Mouse (Mus musculus) G1E (cell line): ENCODE results near the gene Trnp1. TPM values are rescaled to one million over a fixed set of nuclear protein-coding genes. Genes with fewer than 3 reads are reported as not detected.

Experiments used
- ATAC-seq: 2 replicates; pipeline ENCODE4 v1.8.0; 2016; ENCODE audit warnings: mild to moderate bottlenecking; ENCODE audit not compliant: insufficient number of reproducible peaks, poor library complexity, low FRiP score, severe bottlenecking; ENCODE audit errors: extremely low read depth
- DNase-seq: peaks from one replicate; pipeline ENCODE4 v3.0.0; 2012; ENCODE audit warnings: low spot score
- H3K27me3 ChIP-seq: 2 replicates; pipeline ENCODE4 v1.6.1; 2012; ENCODE audit warnings: mild to moderate bottlenecking, low read length, inconsistent platforms; ENCODE audit not compliant: insufficient read depth
- H3K36me3 ChIP-seq: replicated peaks from 2 replicates; pipeline ENCODE3; 2012; ENCODE audit warnings: mild to moderate bottlenecking, inconsistent platforms
- H3K4me1 ChIP-seq: 2 replicates; pipeline ENCODE4 v1.6.1; 2012; ENCODE audit warnings: low read depth, low read length, inconsistent platforms, mixed read lengths; ENCODE audit not compliant: insufficient read depth
- H3K4me3 ChIP-seq: 2 replicates; pipeline ENCODE4 v1.5.1; 2012; ENCODE audit warnings: low read depth, mild to moderate bottlenecking, inconsistent platforms, low read length, moderate library complexity, mixed read lengths
- H3K9me3 ChIP-seq: replicated peaks from 2 replicates; pipeline ENCODE4 v1.6.1; 2012; ENCODE audit warnings: inconsistent platforms
- CTCF ChIP-seq: IDR thresholded peaks from 2 replicates; pipeline ENCODE4 v1.5.1; 2012; ENCODE audit warnings: low read depth, low read length, inconsistent platforms, mixed read lengths
- GATA1 ChIP-seq: IDR thresholded peaks from 2 replicates; pipeline ENCODE4 v1.6.1; 2012; ENCODE audit warnings: borderline replicate concordance, low read length, inconsistent platforms, mixed read lengths
- GATA2 ChIP-seq: IDR thresholded peaks from 2 replicates; pipeline ENCODE4 v1.6.1; 2012; ENCODE audit warnings: low read depth, low read length, inconsistent platforms, borderline replicate concordance
- POLR2AphosphoS5 ChIP-seq: IDR thresholded peaks from 2 replicates; pipeline ENCODE4 v1.6.1; 2012; ENCODE audit warnings: low read depth, low read length, inconsistent platforms; ENCODE audit not compliant: insufficient replicate concordance
- TAL1 ChIP-seq: conservative IDR thresholded peaks from 2 replicates; pipeline ENCODE4 v1.6.1; 2012; ENCODE audit warnings: low read depth, low read length, inconsistent platforms, mixed read lengths
- polyA plus RNA-seq: library from polyadenylated mRNA; stranded (reverse); fragments of >175 nt; gene quantifications from 2 replicates; pipeline ENCODE4 v1.2.3, GENCODE M21; 2012
- total RNA-seq, 2 experiments: library from RNA; stranded (forward) in 1 of 2; stranded (reverse) in 1 of 2; fragments of 200-1000 nt in 1 of 2; fragments of >200 nt in 1 of 2; fragmentation: Nextera tagmentation in 1 of 2; gene quantifications; 2 replicates each; pipeline ENCODE4 v1.2.3; 2014 to 2017

Trnp1 gene
- total and polyA plus RNA-seq, 3 experiments: 0.16 TPM; not detected in 2

GRCm38 (mm10) chr4:133451536-133451935 lies 46.8 kb downstream of the Trnp1 start:
- DNase-seq (peak; percentile 31), ATAC-seq (no peak)
- Histone ChIP-seq H3K27me3 (peaks cover 37% of the 10 kb centered on the region), H3K36me3 (no peaks in the 10 kb centered on the region), H3K4me3 (no peak overlapping the region), H3K4me1 (0 out of 2 replicates have a peak, but pooled peaks cover 6% of the 10 kb centered on the region), H3K9me3 (no peaks in the 10 kb centered on the region)
- TF ChIP-seq TAL1: no peak
- peak; percentile 88 for TF ChIP-seq CTCF

- ATAC-seq (no peak), DNase-seq (no peak)
- H3K27me3 ChIP-seq: peaks cover 33% of the 10 kb centered on the region
- H3K9me3 ChIP-seq: no peaks in the 10 kb centered on the region
- H3K4me1 ChIP-seq: peaks cover 8% of the 10 kb centered on the region; the same call in 1 of the 2 replicates
- TF ChIP-seq POLR2AphosphoS5: no peak
- peak; percentile 26; the same call in 1 of the 2 replicates for TF ChIP-seq CTCF
- H3K4me3 ChIP-seq: no peak overlapping the region
- no peaks in the 10 kb centered on the region for H3K36me3 ChIP-seq
Measured at GRCm38 (mm10) chr4:133449726-133450125, 48.6 kb downstream of the Trnp1 start.

DNA sequence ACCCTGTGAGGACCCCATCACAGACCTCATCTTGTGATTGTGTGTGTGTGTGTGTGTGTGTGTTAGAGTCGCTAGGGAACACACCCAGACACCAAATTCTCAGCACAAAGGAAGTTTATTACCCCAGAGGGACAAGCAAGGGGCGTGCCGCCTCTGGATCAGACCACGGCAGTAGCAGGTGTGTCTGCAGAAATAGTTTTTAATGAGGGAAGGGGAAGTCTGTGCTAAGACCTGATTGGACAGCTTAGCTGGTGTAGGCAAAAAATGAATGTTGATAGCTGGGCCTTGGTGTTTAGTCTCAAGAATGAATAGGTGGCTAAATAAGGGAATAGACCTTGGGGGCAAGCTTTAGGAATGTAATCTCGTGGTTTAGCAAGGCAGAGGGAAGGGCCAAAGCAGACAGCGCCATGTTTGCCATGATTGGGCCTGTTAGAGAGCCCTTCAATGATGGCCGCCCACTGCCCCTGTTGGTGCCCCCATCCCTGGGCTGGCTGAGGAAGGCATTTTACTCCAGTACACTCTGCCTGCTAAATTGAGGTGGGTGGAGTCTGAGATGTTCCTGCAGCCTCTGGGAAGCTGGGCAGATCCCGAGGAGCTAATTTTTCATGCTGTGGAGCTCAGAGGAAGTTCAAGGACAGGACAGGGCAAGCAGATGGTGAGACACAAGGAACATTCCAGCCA lies 49.5 kb downstream of the Trnp1 start:
- H3K4me3 ChIP-seq: no peak overlapping the region
- ATAC-seq (no peak), DNase-seq (no peak)
- no peak for TF ChIP-seq GATA1
- no peak for TF ChIP-seq POLR2AphosphoS5
- TF ChIP-seq TAL1: no peak
- no peak for TF ChIP-seq CTCF
- TF ChIP-seq GATA2: no peak
- peaks cover 8% of the 10 kb centered on the region; the same call in 1 of the 2 replicates for H3K4me1 ChIP-seq
- H3K27me3 ChIP-seq: peaks cover 34% of the 10 kb centered on the region
- H3K36me3 ChIP-seq: no peaks in the 10 kb centered on the region
- H3K9me3 ChIP-seq: no peaks in the 10 kb centered on the region

GRCm38 (mm10) chr4:133447967-133448366 lies 50.4 kb downstream of the Trnp1 start:
- no peaks in the 10 kb centered on the region for H3K36me3 ChIP-seq
- TF ChIP-seq CTCF (no peak), TAL1 (no peak), GATA2 (no peak), GATA1 (no peak)
- DNase-seq (no peak), ATAC-seq (no peak)
- H3K4me3 ChIP-seq: no peak overlapping the region
- H3K27me3 ChIP-seq: peaks cover 38% of the 10 kb centered on the region
- no peaks in the 10 kb centered on the region for H3K9me3 ChIP-seq
- peaks cover 8% of the 10 kb centered on the region; the same call in 1 of the 2 replicates for H3K4me1 ChIP-seq

DNA sequence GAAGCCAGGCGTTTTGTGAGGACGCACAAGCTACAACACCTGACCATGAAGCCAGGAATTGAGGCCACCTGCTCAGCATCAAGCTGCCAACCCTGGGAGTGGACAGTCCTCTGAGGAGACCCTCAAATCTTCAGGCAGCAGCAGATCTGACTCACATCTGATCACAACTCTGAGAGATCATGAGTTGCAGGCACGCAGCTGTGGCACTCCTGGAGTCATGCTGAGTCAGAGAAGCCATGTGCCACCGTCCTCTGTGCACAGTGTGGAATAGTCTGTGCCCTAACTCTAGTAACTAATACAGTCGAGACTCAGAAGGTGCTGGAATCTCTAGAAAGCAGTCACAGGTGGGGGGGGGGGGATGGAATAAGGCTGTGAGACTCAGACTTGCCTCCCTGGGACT lies 51.0 kb downstream of the Trnp1 start:
- DNase-seq (no peak), ATAC-seq (no peak)
- no peaks in the 10 kb centered on the region for H3K36me3 ChIP-seq
- peaks cover 8% of the 10 kb centered on the region; the same call in 1 of the 2 replicates for H3K4me1 ChIP-seq
- peaks cover 38% of the 10 kb centered on the region for H3K27me3 ChIP-seq
- H3K9me3 ChIP-seq: no peaks in the 10 kb centered on the region
- TF ChIP-seq CTCF (no peak), POLR2AphosphoS5 (no peak), GATA2 (no peak)
- H3K4me3 ChIP-seq: no peak overlapping the region

- Histone ChIP-seq H3K9me3 (no peaks in the 10 kb centered on the region), H3K27me3 (peaks cover 46% of the 10 kb centered on the region), H3K36me3 (no peaks in the 10 kb centered on the region), H3K4me1 (peaks cover 8% of the 10 kb centered on the region; the same call in 1 of the 2 replicates), H3K4me3 (no peak overlapping the region)
- DNase-seq (no peak), ATAC-seq (no peak)
- no peak for TF ChIP-seq GATA2
- no peak for TF ChIP-seq GATA1
- TF ChIP-seq CTCF: no peak
- TF ChIP-seq TAL1: no peak
- no peak for TF ChIP-seq POLR2AphosphoS5
Measured at GRCm38 (mm10) chr4:133445727-133446126, 52.6 kb downstream of the Trnp1 start.

- no peak for TF ChIP-seq GATA2
- no peak for TF ChIP-seq GATA1
- no peak for TF ChIP-seq TAL1
- no peak for TF ChIP-seq CTCF
- no peak for TF ChIP-seq POLR2AphosphoS5
- Histone ChIP-seq H3K36me3 (no peaks in the 10 kb centered on the region), H3K4me1 (peaks cover 2% of the 10 kb centered on the region; the same call in 1 of the 2 replicates), H3K27me3 (peaks cover 50% of the 10 kb centered on the region), H3K4me3 (no peak overlapping the region), H3K9me3 (no peaks in the 10 kb centered on the region)
- ATAC-seq: no peak
- DNase-seq: no peak
Measured at GRCm38 (mm10) chr4:133443085-133443484, 55.3 kb downstream of the Trnp1 start.
